Mouse (Mus musculus) left cerebral cortex, postnatal 36 days (tissue): ENCODE data around the gene Plod1. TPM values are rescaled to one million over a fixed set of nuclear protein-coding genes. Genes with fewer than 3 reads are reported as not detected.
"Not testable (repeated sequence)": the region's sequence is repeated elsewhere in the genome, so short reads cannot be mapped to it uniquely, and the experiment has no call there.

ENCODE experiments used
- DNase-seq, 2 experiments: peaks; one replicate each; pipeline ENCODE4 v3.0.0; 2021 to 2022; ENCODE audit warnings: low spot score in 2 of 2, mixed read lengths in 1 of 2
- intact Hi-C: fragments of 180-260 bp; cut with DNase I; formaldehyde crosslinking; loops from one replicate; pipeline ENCODE4 v1.15.1; 2025
- total RNA-seq, 2 experiments: library from RNA; stranded (reverse); gene quantifications; 2 replicates each; pipeline ENCODE4 v1.2.3; 2021

Gene Plod1
- total RNA-seq, 2 experiments from 2014 or later = 15.7 to 16.5 TPM

DNA sequence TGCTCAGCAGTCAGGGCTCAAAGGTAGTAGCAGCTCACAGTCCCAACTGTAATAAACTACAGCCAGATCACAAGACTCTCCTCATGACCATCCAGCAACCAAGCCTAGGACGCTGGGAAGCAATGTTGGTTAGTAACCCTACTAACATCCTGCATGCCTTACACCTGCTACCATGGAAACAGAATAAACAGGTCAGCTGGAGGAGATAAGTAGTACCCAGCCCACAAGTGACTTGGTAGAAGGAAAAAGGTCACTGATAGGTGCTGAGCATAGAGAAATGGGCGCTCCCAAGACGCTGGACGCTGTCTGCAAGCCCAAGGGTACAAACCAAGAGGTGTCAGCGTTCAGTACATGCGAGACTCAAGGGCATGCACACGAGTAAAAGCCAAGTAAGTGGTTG, 36.1 kb downstream of the Plod1 start:
- DNase-seq = no peak
- intact Hi-C loops = no loop called here

GRCm38 (mm10) chr4:147897348-147897747, 39.2 kb downstream of the Plod1 start:
- peak; percentile 15 to 31 for DNase-seq
- intact Hi-C loops = no loop called here

GRCm38 (mm10) chr4:147896411-147896810, 40.2 kb downstream of the Plod1 start:
- intact Hi-C loops = no loop called here
- DNase-seq = no peak

DNA sequence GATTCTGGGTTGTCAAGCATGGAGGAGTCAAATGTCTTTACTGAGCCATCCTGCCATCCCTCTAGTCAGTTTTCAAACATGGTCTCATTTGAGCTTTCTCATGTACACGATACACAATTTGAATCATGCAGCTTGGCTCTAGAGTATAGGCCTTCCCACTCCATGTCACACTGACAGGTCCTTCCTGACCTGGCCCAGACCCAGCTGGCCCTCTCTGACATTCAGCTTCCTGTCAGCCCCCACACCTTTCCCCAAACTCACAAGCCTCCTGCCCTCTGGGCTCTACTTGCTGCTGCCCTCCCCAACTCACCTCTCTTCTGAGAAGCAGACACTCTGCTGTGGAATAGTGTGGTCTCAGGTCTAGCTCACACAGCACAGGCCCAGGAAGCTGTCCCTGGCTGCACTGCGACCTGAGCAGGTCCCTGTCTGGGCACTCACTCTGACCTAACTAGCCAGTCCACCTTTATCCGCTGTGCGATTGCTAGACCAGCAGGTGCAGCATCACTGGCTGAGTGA, 40.7 kb downstream of the Plod1 start:
- intact Hi-C loops = no loop called here

DNA sequence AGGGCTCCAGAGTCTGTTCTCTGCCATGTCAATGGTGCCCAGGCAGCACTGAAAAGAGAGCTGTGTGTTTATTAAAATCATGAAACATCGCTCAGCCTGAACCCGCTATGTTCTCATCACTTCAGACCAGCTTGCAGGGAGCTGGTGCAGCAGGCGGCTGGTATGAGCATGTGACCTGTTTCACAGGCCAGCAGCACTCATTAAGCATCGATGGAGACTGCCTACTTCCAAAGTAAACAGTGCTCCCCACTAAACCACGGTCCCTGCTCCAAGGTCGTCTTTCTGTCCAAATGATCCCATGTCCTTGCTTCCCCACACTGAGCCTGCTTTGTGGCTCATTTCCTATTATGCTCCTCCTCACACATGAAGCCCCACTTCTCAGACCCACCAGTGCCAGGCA, 46.2 kb downstream of the Plod1 start:
- DNase-seq = no peak
- intact Hi-C loops = no loop called here

More for the DNA sequence above, 40.7 kb downstream of the Plod1 start:
- DNase-seq = no peak

- intact Hi-C loops = no loop called here
- no peak for DNase-seq
Observed at GRCm38 (mm10) chr4:147888237-147888636, 48.3 kb downstream of the Plod1 start.

DNA sequence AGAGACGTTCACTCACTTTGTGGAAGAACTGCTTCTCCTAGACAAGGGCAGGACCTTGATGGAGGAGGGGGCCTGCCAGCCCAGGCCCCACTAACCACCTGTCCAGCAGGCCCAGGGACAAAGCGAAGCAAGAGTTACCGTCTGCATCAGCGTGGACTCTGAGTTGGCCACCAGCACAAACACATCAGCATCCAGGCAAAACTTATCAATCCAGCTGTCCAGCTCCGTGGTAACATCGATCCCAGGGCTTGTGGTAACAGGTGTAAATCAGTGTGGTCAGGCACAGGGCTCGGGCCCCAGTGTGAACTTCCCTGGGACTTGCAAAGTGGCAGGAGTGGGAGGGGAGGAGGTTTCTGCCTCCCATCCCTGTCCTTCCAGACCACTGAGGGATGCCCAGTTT, 49.3 kb downstream of the Plod1 start:
- intact Hi-C loops = no loop called here
- DNase-seq = no peak

- intact Hi-C loops = no loop called here
- DNase-seq = no peak
Observed at GRCm38 (mm10) chr4:147886158-147886557, 50.4 kb downstream of the Plod1 start.

- no peak for DNase-seq
- intact Hi-C loops = no loop called here
Observed at GRCm38 (mm10) chr4:147884138-147884537, 52.4 kb downstream of the Plod1 start.

GRCm38 (mm10) chr4:147883041-147883440, 53.5 kb downstream of the Plod1 start:
- intact Hi-C loops = no loop called here
- no peak for DNase-seq

DNA sequence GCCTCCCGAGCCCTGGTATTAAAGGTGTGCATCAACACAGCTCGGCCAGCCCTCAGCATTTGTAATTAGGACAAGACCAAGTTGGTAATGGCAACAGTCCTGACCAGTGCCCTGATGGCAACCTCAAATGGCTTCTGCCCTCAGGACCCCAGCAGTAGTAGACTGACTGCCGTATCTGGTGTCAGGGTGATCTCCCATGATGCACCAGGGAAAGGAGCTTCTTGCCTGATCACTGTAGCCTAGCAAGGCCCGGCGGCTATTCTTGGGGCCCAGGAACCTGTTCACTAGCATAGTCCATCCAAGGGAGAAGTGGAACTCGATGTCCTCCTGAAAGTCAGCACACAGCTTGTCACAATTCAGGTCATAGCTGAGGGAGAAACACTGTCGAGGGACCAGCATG, 54.8 kb downstream of the Plod1 start:
- intact Hi-C loops = no loop called here

GRCm38 (mm10) chr4:147879865-147880264, 56.7 kb downstream of the Plod1 start:
- no peak for DNase-seq
- intact Hi-C loops = no loop called here

More for the DNA sequence above, 54.8 kb downstream of the Plod1 start:
- DNase-seq = no peak

DNA sequence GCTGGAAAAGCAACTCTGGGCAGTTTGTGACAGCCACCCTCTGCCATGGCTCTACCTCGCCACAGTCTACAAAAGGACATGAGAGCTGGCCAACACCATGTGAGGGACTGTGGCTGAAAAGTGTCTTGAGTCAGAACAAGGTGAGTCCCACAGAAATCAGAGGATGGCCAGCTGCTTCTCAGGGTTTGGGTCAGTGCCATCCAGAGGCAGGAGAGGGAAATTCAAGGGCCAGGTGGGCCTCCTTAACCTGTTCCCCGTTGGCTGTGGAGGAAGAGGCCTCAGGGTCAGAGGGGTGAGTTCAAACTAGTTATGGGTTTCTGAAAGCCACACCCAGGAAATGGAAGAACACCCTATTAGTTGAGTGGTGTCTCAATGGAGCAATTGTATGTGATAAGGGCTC, 57.1 kb downstream of the Plod1 start:
- intact Hi-C loops = no loop called here
- no peak for DNase-seq

GRCm38 (mm10) chr4:147878537-147878936, 58.0 kb downstream of the Plod1 start:
- no peak for DNase-seq
- intact Hi-C loops = no loop called here

GRCm38 (mm10) chr4:147875852-147876575, 60.6 kb downstream of the Plod1 start:
- DNase-seq = no peak
- intact Hi-C loops = no loop called here

GRCm38 (mm10) chr4:147869238-147869637, 67.3 kb downstream of the Plod1 start:
- DNase-seq = no peak
- intact Hi-C loops = loop anchor here (2.0 to 5.0 kb wide), 2 partner anchors 20 to 427 kb away; partner anchors contain the start of gene Zfp933

GRCm38 (mm10) chr4:147868450-147869031, 68.0 kb downstream of the Plod1 start, which contains the start of the genes Miip and Fv1:
Gene Miip (minus strand): TSS chr4:147868816.
Gene Fv1 (plus strand): TSS chr4:147868979.
- DNase-seq = peak; percentile 93 to 94
- intact Hi-C loops = loop anchor here (2.0 to 5.0 kb wide), 2 partner anchors 20 to 426 kb away; partner anchors contain the start of gene Zfp933

- no peak for DNase-seq
- intact Hi-C loops = loop anchor here (2.0 to 5.0 kb wide), 2 partner anchors 19 to 426 kb away; partner anchors contain the start of gene Zfp933
Observed at GRCm38 (mm10) chr4:147867563-147868449, 68.8 kb downstream of the Plod1 start.

GRCm38 (mm10) chr4:147866793-147867192, 69.8 kb downstream of the Plod1 start:
- intact Hi-C loops = loop anchor here (5.0 kb wide), 1 partner anchor 424 kb away; no protein-coding TSS in a partner anchor
- not testable (repeated sequence) for DNase-seq

GRCm38 (mm10) chr4:147866056-147866455, 70.5 kb downstream of the Plod1 start:
- intact Hi-C loops = loop anchor here (5.0 kb wide), 1 partner anchor 424 kb away; no protein-coding TSS in a partner anchor

More at GRCm38 (mm10) chr4:147866056-147866455, 70.5 kb downstream of the Plod1 start:
- DNase-seq = no peak
